Mouse (Mus musculus): ENCODE measurements around the gene Rd3. TPM values are rescaled to one million over a fixed set of nuclear protein-coding genes. Genes with fewer than 3 reads are reported as not detected.

The Rd3 gene
- polyA plus RNA-seq, 1 experiment from 2014 or later, result 16.1 TPM

GRCm38 (mm10) chr1:191969939-191970338 is 7.2 kb upstream of the Rd3 start:
- no peak for ATAC-seq (ENCODE audit: low read depth)
- 69% methylated on average over 5 of the region's 5 CpGs for WGBS
- no peak overlapping the region for H3K4me3 ChIP-seq
- H3K4me2 ChIP-seq, result no peak overlapping the region
- H3K9ac ChIP-seq, result no peak overlapping the region
- H3K27me3 ChIP-seq, result no peaks in the 10 kb centered on the region
- no peaks in the 10 kb centered on the region for H3K36me3 ChIP-seq
- H3K4me1 ChIP-seq (replicated peaks), result peaks cover 1% of the 10 kb centered on the region; the same call in 1 of the 2 replicates
- no peak overlapping the region for H3K27ac ChIP-seq (replicated peaks)
- H3K9me3 ChIP-seq, result no peaks in the 10 kb centered on the region

GRCm38 (mm10) chr1:191974509-191975405 is 2.4 kb upstream of the Rd3 start:
- no peaks in the 10 kb centered on the region for H3K36me3 ChIP-seq
- no peaks in the 10 kb centered on the region for H3K27me3 ChIP-seq
- WGBS, result 68% methylated on average over 13 of the region's 13 CpGs
- no peak overlapping the region for H3K27ac ChIP-seq (replicated peaks)
- ATAC-seq (ENCODE audit: low read depth), result no peak
- H3K9me3 ChIP-seq, result no peaks in the 10 kb centered on the region
- no peak overlapping the region for H3K9ac ChIP-seq
- H3K4me3 ChIP-seq, result no peak overlapping the region
- H3K4me2 ChIP-seq, result no peak overlapping the region
- peaks cover 25% of the 10 kb centered on the region for H3K4me1 ChIP-seq (replicated peaks)

- H3K27me3 ChIP-seq, result peaks cover 15% of the 10 kb centered on the region; the same call in 1 of the 2 replicates
- no peaks in the 10 kb centered on the region for H3K36me3 ChIP-seq
- no peak overlapping the region for H3K9ac ChIP-seq
- WGBS, result 11% methylated on average over 6 of the region's 6 CpGs
- ATAC-seq (ENCODE audit: low read depth), result peak; percentile 86
- no peaks in the 10 kb centered on the region for H3K9me3 ChIP-seq
- no peak overlapping the region for H3K4me2 ChIP-seq
- no peak overlapping the region for H3K4me3 ChIP-seq
- peaks cover 41% of the 10 kb centered on the region for H3K4me1 ChIP-seq (replicated peaks)
- peak overlapping the region; percentile 79 for H3K27ac ChIP-seq (replicated peaks)
Observed at GRCm38 (mm10) chr1:191981426-191982102, 4.4 kb downstream of the Rd3 start.

- Histone ChIP-seq H3K4me1 (replicated peaks) (peaks cover 21% of the 10 kb centered on the region), H3K27ac (replicated peaks) (no peak overlapping the region), H3K4me2 (no peak overlapping the region), H3K9me3 (no peaks in the 10 kb centered on the region), H3K36me3 (no peaks in the 10 kb centered on the region), H3K4me3 (no peak overlapping the region), H3K27me3 (peaks cover 15% of the 10 kb centered on the region; the same call in 1 of the 2 replicates), H3K9ac (no peak overlapping the region)
- WGBS, result 80% methylated on average over 8 of the region's 8 CpGs
- no peak for ATAC-seq (ENCODE audit: low read depth)
Observed at GRCm38 (mm10) chr1:191986674-191987480, 9.7 kb downstream of the Rd3 start.

- H3K9me3 ChIP-seq, result no peaks in the 10 kb centered on the region
- peaks cover 21% of the 10 kb centered on the region for H3K4me1 ChIP-seq (replicated peaks)
- H3K9ac ChIP-seq, result no peak overlapping the region
- no peak overlapping the region for H3K4me3 ChIP-seq
- H3K36me3 ChIP-seq, result no peaks in the 10 kb centered on the region
- no peak overlapping the region for H3K4me2 ChIP-seq
- ATAC-seq (ENCODE audit: low read depth), result no peak
- H3K27ac ChIP-seq (replicated peaks), result no peak overlapping the region
- WGBS, result 52% methylated on average over 5 of the region's 5 CpGs
- H3K27me3 ChIP-seq, result peaks cover 15% of the 10 kb centered on the region; the same call in 1 of the 2 replicates
Observed at GRCm38 (mm10) chr1:191987481-191987769, 10.3 kb downstream of the Rd3 start.

- Histone ChIP-seq H3K36me3 (no peaks in the 10 kb centered on the region), H3K9me3 (no peaks in the 10 kb centered on the region), H3K27ac (replicated peaks) (no peak overlapping the region), H3K4me3 (no peak overlapping the region), H3K4me2 (no peak overlapping the region), H3K27me3 (peaks cover 15% of the 10 kb centered on the region; the same call in 1 of the 2 replicates), H3K4me1 (replicated peaks) (peaks cover 17% of the 10 kb centered on the region), H3K9ac (no peak overlapping the region)
- ATAC-seq (ENCODE audit: low read depth), result no peak
- 89% methylated on average over 3 of the region's 3 CpGs for WGBS
Observed at GRCm38 (mm10) chr1:191988646-191989045, 11.5 kb downstream of the Rd3 start.

- Histone ChIP-seq H3K27ac (replicated peaks) (no peak overlapping the region), H3K9me3 (no peaks in the 10 kb centered on the region), H3K36me3 (no peaks in the 10 kb centered on the region), H3K4me2 (peak overlapping the region; percentile 67), H3K4me1 (replicated peaks) (peaks cover 17% of the 10 kb centered on the region), H3K9ac (peak overlapping the region; percentile 78; the same call in 1 of the 2 replicates), H3K27me3 (peaks cover 15% of the 10 kb centered on the region; the same call in 1 of the 2 replicates), H3K4me3 (peak overlapping the region; percentile 59; the same call in 1 of the 2 replicates)
- 92% methylated on average over 5 of the region's 5 CpGs for WGBS
- no peak for ATAC-seq (ENCODE audit: low read depth)
Observed at GRCm38 (mm10) chr1:191989060-191989459, 11.9 kb downstream of the Rd3 start.

- Histone ChIP-seq H3K4me1 (replicated peaks) (peaks cover 17% of the 10 kb centered on the region), H3K9me3 (no peaks in the 10 kb centered on the region), H3K27ac (replicated peaks) (peak overlapping the region; percentile 86), H3K9ac (peak overlapping the region; percentile 78), H3K36me3 (no peaks in the 10 kb centered on the region), H3K4me3 (peak overlapping the region; percentile 59), H3K27me3 (peaks cover 11% of the 10 kb centered on the region; the same call in 1 of the 2 replicates), H3K4me2 (peak overlapping the region; percentile 67)
- WGBS, result 0% methylated on average over 22 of the region's 22 CpGs
- ATAC-seq (ENCODE audit: low read depth), result peak; percentile 97
Observed at GRCm38 (mm10) chr1:191989994-191990393, 12.8 kb downstream of the Rd3 start.

GRCm38 (mm10) chr1:191992040-191992780 is 15.0 kb downstream of the Rd3 start:
- H3K9me3 ChIP-seq, result no peaks in the 10 kb centered on the region
- 0 out of 2 replicates have a peak overlapping the region, but pooled peaks have one; percentile 8 for H3K9ac ChIP-seq
- H3K27ac ChIP-seq (replicated peaks), result 0 out of 2 replicates have a peak overlapping the region, but pooled peaks have one; percentile 13
- WGBS, result 80% methylated on average over 7 of the region's 7 CpGs
- H3K27me3 ChIP-seq, result no peaks in the 10 kb centered on the region
- H3K4me2 ChIP-seq, result no peak overlapping the region
- peaks cover 15% of the 10 kb centered on the region for H3K4me1 ChIP-seq (replicated peaks)
- ATAC-seq (ENCODE audit: low read depth), result no peak
- H3K4me3 ChIP-seq, result no peak overlapping the region
- H3K36me3 ChIP-seq, result no peaks in the 10 kb centered on the region

- H3K4me2 ChIP-seq, result no peak overlapping the region
- WGBS, result 77% methylated on average over 5 of the region's 5 CpGs
Observed at GRCm38 (mm10) chr1:191994476-191994875, 17.3 kb downstream of the Rd3 start.

GRCm38 (mm10) chr1:191995488-191995887 is 18.3 kb downstream of the Rd3 start:
- Histone ChIP-seq H3K4me2 (no peak overlapping the region), H3K36me3 (no peaks in the 10 kb centered on the region), H3K9ac (no peak overlapping the region), H3K9me3 (no peaks in the 10 kb centered on the region), H3K4me1 (replicated peaks) (0 out of 2 replicates have a peak, but pooled peaks cover 6% of the 10 kb centered on the region), H3K4me3 (no peak overlapping the region), H3K27me3 (no peaks in the 10 kb centered on the region), H3K27ac (replicated peaks) (no peak overlapping the region)
- ATAC-seq (ENCODE audit: low read depth), result no peak
- WGBS, result 62% methylated on average over 4 of the region's 4 CpGs

More at GRCm38 (mm10) chr1:191994476-191994875, 17.3 kb downstream of the Rd3 start:
- no peaks in the 10 kb centered on the region for H3K27me3 ChIP-seq
- H3K9ac ChIP-seq, result no peak overlapping the region
- H3K9me3 ChIP-seq, result no peaks in the 10 kb centered on the region
- no peak overlapping the region for H3K27ac ChIP-seq (replicated peaks)
- H3K4me3 ChIP-seq, result no peak overlapping the region
- no peak for ATAC-seq (ENCODE audit: low read depth)
- H3K36me3 ChIP-seq, result no peaks in the 10 kb centered on the region
- H3K4me1 ChIP-seq (replicated peaks), result peaks cover 7% of the 10 kb centered on the region; the same call in 1 of the 2 replicates
